Mouse (Mus musculus) frontal cortex, adult (tissue): ENCODE measurements at regions not wholly inside any gene's neighbourhood (a gene's known extent, or its start where the extent isn't known, plus 50 kb on each side); places are given as distances from the start of the nearest gene placed in this dataset.

Source experiments
- ATAC-seq: cut with Nextera tagmentation; 2 replicates; pipeline ENCODE4 v1.9.2; 2017; ENCODE audit warnings: mild to moderate bottlenecking, moderate library complexity, mixed read lengths; ENCODE audit not compliant: low TSS enrichment

GRCm38 (mm10) chr10:105125736-105126135 lies 448.5 kb downstream of the Tmtc2 start:
- ATAC-seq = no peak

- no peak for ATAC-seq
Observed at GRCm38 (mm10) chr10:105120229-105120628, 454.0 kb downstream of the Tmtc2 start.

- no peak for ATAC-seq
Observed at GRCm38 (mm10) chr10:105116138-105116537, 458.1 kb downstream of the Tmtc2 start.

GRCm38 (mm10) chr10:105114927-105115326 lies 459.3 kb downstream of the Tmtc2 start:
- no peak for ATAC-seq

- ATAC-seq = no peak
Observed at GRCm38 (mm10) chr10:105110247-105110646, 464.0 kb downstream of the Tmtc2 start.

- ATAC-seq = no peak
Observed at GRCm38 (mm10) chr10:105097045-105097331, 477.3 kb downstream of the Tmtc2 start.

- ATAC-seq = no peak
Observed at GRCm38 (mm10) chr10:105096323-105097044, 477.8 kb downstream of the Tmtc2 start.

- 0 out of 2 replicates have a peak, but pooled peaks have one; percentile 31 for ATAC-seq
Observed at GRCm38 (mm10) chr10:105095800-105096199, 478.5 kb downstream of the Tmtc2 start.

- peak; percentile 76 for ATAC-seq
Observed at GRCm38 (mm10) chr10:105076892-105077291, 497.4 kb downstream of the Tmtc2 start.

GRCm38 (mm10) chr10:105034711-105035386 lies 539.4 kb downstream of the Tmtc2 start:
- ATAC-seq = peak; percentile 100

GRCm38 (mm10) chr10:105020471-105021120 lies 553.7 kb downstream of the Tmtc2 start:
- no peak for ATAC-seq

- ATAC-seq = no peak
Observed at GRCm38 (mm10) chr10:105019774-105020470, 554.3 kb downstream of the Tmtc2 start.
